Mouse (Mus musculus): ENCODE measurements at regions not wholly inside any gene's neighbourhood (a gene's known extent, or its start where the extent isn't known, plus 50 kb on each side); places are given as distances from the start of the nearest gene placed in this dataset.

GRCm38 (mm10) chr1:142838663-142839062, 801.8 kb upstream of the B3galt2 start:
- 67% methylated on average over 4 of the region's 4 CpGs for WGBS

GRCm38 (mm10) chr1:142867024-142867700, 773.3 kb upstream of the B3galt2 start:
- no peak for ATAC-seq
- no peak overlapping the region for H3K27ac ChIP-seq
- no peaks in the 10 kb centered on the region for H3K36me3 ChIP-seq
- WGBS: 81% methylated on average over 4 of the region's 4 CpGs
- no peak overlapping the region for H3K9ac ChIP-seq (replicated peaks)
- H3K4me3 ChIP-seq (replicated peaks): no peak overlapping the region
- H3K4me1 ChIP-seq (replicated peaks): no peaks in the 10 kb centered on the region
- no peaks in the 10 kb centered on the region for H3K9me3 ChIP-seq
- H3K27me3 ChIP-seq: no peaks in the 10 kb centered on the region
- no peak overlapping the region for H3K4me2 ChIP-seq (replicated peaks)

More at GRCm38 (mm10) chr1:142838663-142839062, 801.8 kb upstream of the B3galt2 start:
- Histone ChIP-seq H3K36me3 (no peaks in the 10 kb centered on the region), H3K9me3 (no peaks in the 10 kb centered on the region), H3K27me3 (no peaks in the 10 kb centered on the region), H3K4me2 (replicated peaks) (no peak overlapping the region), H3K4me3 (replicated peaks) (no peak overlapping the region), H3K9ac (replicated peaks) (no peak overlapping the region), H3K4me1 (replicated peaks) (no peaks in the 10 kb centered on the region), H3K27ac (no peak overlapping the region)
- peak; percentile 67; the same call in 1 of the 2 replicates for ATAC-seq

GRCm38 (mm10) chr1:142891842-142892241, 748.6 kb upstream of the B3galt2 start:
- Histone ChIP-seq H3K27me3 (no peaks in the 10 kb centered on the region), H3K27ac (no peak overlapping the region), H3K9ac (replicated peaks) (no peak overlapping the region), H3K9me3 (no peaks in the 10 kb centered on the region), H3K4me1 (replicated peaks) (no peaks in the 10 kb centered on the region), H3K36me3 (no peaks in the 10 kb centered on the region), H3K4me3 (replicated peaks) (no peak overlapping the region), H3K4me2 (replicated peaks) (no peak overlapping the region)
- ATAC-seq: no peak

- Histone ChIP-seq H3K4me1 (replicated peaks) (no peaks in the 10 kb centered on the region), H3K4me3 (replicated peaks) (no peak overlapping the region), H3K9me3 (no peaks in the 10 kb centered on the region), H3K4me2 (replicated peaks) (no peak overlapping the region), H3K36me3 (no peaks in the 10 kb centered on the region), H3K27ac (no peak overlapping the region), H3K9ac (replicated peaks) (no peak overlapping the region), H3K27me3 (no peaks in the 10 kb centered on the region)
- no peak for ATAC-seq
- 90% methylated on average over 2 of the region's 2 CpGs for WGBS
These were observed 747.3 kb upstream of the B3galt2 start for GRCm38 (mm10) chr1:142893156-142893555.

- H3K36me3 ChIP-seq: no peaks in the 10 kb centered on the region
- ATAC-seq: no peak
- H3K27ac ChIP-seq: no peak overlapping the region
- H3K9me3 ChIP-seq: no peaks in the 10 kb centered on the region
- H3K4me3 ChIP-seq (replicated peaks): no peak overlapping the region
- H3K27me3 ChIP-seq: no peaks in the 10 kb centered on the region
- H3K4me2 ChIP-seq (replicated peaks): no peak overlapping the region
- no peak overlapping the region for H3K9ac ChIP-seq (replicated peaks)
- H3K4me1 ChIP-seq (replicated peaks): no peaks in the 10 kb centered on the region
These were observed 746.3 kb upstream of the B3galt2 start for GRCm38 (mm10) chr1:142894145-142894544.

- Histone ChIP-seq H3K27me3 (no peaks in the 10 kb centered on the region), H3K9me3 (no peaks in the 10 kb centered on the region), H3K36me3 (no peaks in the 10 kb centered on the region), H3K9ac (replicated peaks) (no peak overlapping the region), H3K4me3 (replicated peaks) (no peak overlapping the region), H3K27ac (no peak overlapping the region), H3K4me1 (replicated peaks) (no peaks in the 10 kb centered on the region), H3K4me2 (replicated peaks) (no peak overlapping the region)
- no peak for ATAC-seq
- WGBS: 76% methylated on average over 1 of the region's 1 CpGs
These were observed 745.4 kb upstream of the B3galt2 start for GRCm38 (mm10) chr1:142895081-142895480.

- Histone ChIP-seq H3K4me1 (replicated peaks) (no peaks in the 10 kb centered on the region), H3K27me3 (no peaks in the 10 kb centered on the region), H3K27ac (no peak overlapping the region), H3K9me3 (no peaks in the 10 kb centered on the region), H3K9ac (replicated peaks) (no peak overlapping the region), H3K36me3 (no peaks in the 10 kb centered on the region), H3K4me2 (replicated peaks) (no peak overlapping the region), H3K4me3 (replicated peaks) (no peak overlapping the region)
- no peak for ATAC-seq
- WGBS: 92% methylated on average over 4 of the region's 4 CpGs
These were observed 730.6 kb upstream of the B3galt2 start for GRCm38 (mm10) chr1:142909907-142910306.

- 86% methylated on average over 3 of the region's 3 CpGs for WGBS
- Histone ChIP-seq H3K4me2 (replicated peaks) (no peak overlapping the region), H3K4me1 (replicated peaks) (no peaks in the 10 kb centered on the region), H3K9me3 (no peaks in the 10 kb centered on the region), H3K9ac (replicated peaks) (no peak overlapping the region), H3K27ac (no peak overlapping the region), H3K36me3 (no peaks in the 10 kb centered on the region), H3K27me3 (no peaks in the 10 kb centered on the region), H3K4me3 (replicated peaks) (no peak overlapping the region)
- no peak for ATAC-seq
These were observed 683.8 kb upstream of the B3galt2 start for GRCm38 (mm10) chr1:142956686-142957085.

GRCm38 (mm10) chr1:142971475-142971874, 669.0 kb upstream of the B3galt2 start:
- H3K4me2 ChIP-seq (replicated peaks): no peak overlapping the region
- no peaks in the 10 kb centered on the region for H3K36me3 ChIP-seq
- no peaks in the 10 kb centered on the region for H3K27me3 ChIP-seq
- H3K9me3 ChIP-seq: no peaks in the 10 kb centered on the region
- no peak overlapping the region for H3K27ac ChIP-seq
- no peak overlapping the region for H3K4me3 ChIP-seq (replicated peaks)
- no peak for ATAC-seq
- no peaks in the 10 kb centered on the region for H3K4me1 ChIP-seq (replicated peaks)
- no peak overlapping the region for H3K9ac ChIP-seq (replicated peaks)

- Histone ChIP-seq H3K36me3 (no peaks in the 10 kb centered on the region), H3K4me2 (replicated peaks) (no peak overlapping the region), H3K4me3 (replicated peaks) (no peak overlapping the region), H3K4me1 (replicated peaks) (no peaks in the 10 kb centered on the region), H3K27me3 (no peaks in the 10 kb centered on the region), H3K27ac (no peak overlapping the region), H3K9ac (replicated peaks) (no peak overlapping the region), H3K9me3 (no peaks in the 10 kb centered on the region)
- 93% methylated on average over 2 of the region's 2 CpGs for WGBS
- no peak for ATAC-seq
These were observed 667.1 kb upstream of the B3galt2 start for GRCm38 (mm10) chr1:142973387-142973786.

GRCm38 (mm10) chr1:142982994-142983393, 657.5 kb upstream of the B3galt2 start:
- Histone ChIP-seq H3K4me3 (replicated peaks) (no peak overlapping the region), H3K27me3 (no peaks in the 10 kb centered on the region), H3K4me1 (replicated peaks) (peaks cover 4% of the 10 kb centered on the region), H3K36me3 (no peaks in the 10 kb centered on the region), H3K9me3 (no peaks in the 10 kb centered on the region), H3K4me2 (replicated peaks) (no peak overlapping the region), H3K27ac (no peak overlapping the region), H3K9ac (replicated peaks) (no peak overlapping the region)
- ATAC-seq: no peak
- 88% methylated on average over 5 of the region's 5 CpGs for WGBS

- Histone ChIP-seq H3K27ac (no peak overlapping the region), H3K36me3 (no peaks in the 10 kb centered on the region), H3K9ac (replicated peaks) (no peak overlapping the region), H3K4me1 (replicated peaks) (peaks cover 4% of the 10 kb centered on the region), H3K27me3 (no peaks in the 10 kb centered on the region), H3K4me3 (replicated peaks) (no peak overlapping the region), H3K4me2 (replicated peaks) (no peak overlapping the region), H3K9me3 (no peaks in the 10 kb centered on the region)
- WGBS: 91% methylated on average over 3 of the region's 3 CpGs
- no peak for ATAC-seq
These were observed 656.8 kb upstream of the B3galt2 start for GRCm38 (mm10) chr1:142983641-142984040.

- Histone ChIP-seq H3K27me3 (no peaks in the 10 kb centered on the region), H3K9ac (replicated peaks) (no peak overlapping the region), H3K36me3 (no peaks in the 10 kb centered on the region), H3K27ac (no peak overlapping the region), H3K4me1 (replicated peaks) (peaks cover 4% of the 10 kb centered on the region), H3K4me3 (replicated peaks) (no peak overlapping the region), H3K9me3 (no peaks in the 10 kb centered on the region), H3K4me2 (replicated peaks) (no peak overlapping the region)
- no peak for ATAC-seq
- 45% methylated on average over 1 of the region's 1 CpGs for WGBS
These were observed 654.9 kb upstream of the B3galt2 start for GRCm38 (mm10) chr1:142985516-142985915.
